Mouse (Mus musculus) liver, adult 2 months (tissue): ENCODE data around the gene Zfp367. TPM values are rescaled to one million over a fixed set of nuclear protein-coding genes. Genes with fewer than 3 reads are reported as not detected.

ENCODE experiments used
- DNase-seq: peaks from one replicate; pipeline ENCODE4 v3.0.0-alpha.2; 2011; ENCODE audit warnings: low read depth, low spot score; ENCODE audit errors: extremely low read depth
- H3K27ac ChIP-seq: fragments of 200-500 bp; replicated peaks from 2 replicates; pipeline ENCODE4 v1.5.1; 2012; ENCODE audit warnings: low read depth, mild to moderate bottlenecking, control low read depth, inconsistent platforms, low read length; ENCODE audit not compliant: insufficient read depth
- H3K27me3 ChIP-seq: fragments of 200-500 bp; 2 replicates; pipeline ENCODE4 v1.6.1; 2012; ENCODE audit warnings: mild to moderate bottlenecking, moderate library complexity, low read length, inconsistent platforms; ENCODE audit not compliant: control insufficient read depth, insufficient read depth
- H3K36me3 ChIP-seq: fragments of 200-500 bp; 2 replicates; pipeline ENCODE4 v1.6.1; 2012; ENCODE audit warnings: low read length, inconsistent platforms; ENCODE audit not compliant: control insufficient read depth, insufficient read depth
- H3K4me1 ChIP-seq: fragments of 200-500 bp; 2 replicates; pipeline ENCODE4 v1.6.1; 2011; ENCODE audit warnings: low read length; ENCODE audit not compliant: control insufficient read depth, insufficient read depth
- H3K4me3 ChIP-seq: fragments of 200-500 bp; 2 replicates; pipeline ENCODE4 v1.5.1; 2011; ENCODE audit warnings: low read depth, mild to moderate bottlenecking, control low read depth, low read length, moderate library complexity; ENCODE audit not compliant: insufficient read depth
- H3K79me2 ChIP-seq: fragments of 200-500 bp; 2 replicates; pipeline ENCODE4 v1.6.1; 2012; ENCODE audit warnings: inconsistent platforms, mild to moderate bottlenecking, low read length, moderate library complexity; ENCODE audit not compliant: control insufficient read depth, insufficient read depth
- H3K9ac ChIP-seq: fragments of 200-500 bp; 2 replicates; pipeline ENCODE4 v1.6.1; 2012; ENCODE audit warnings: low read depth, mild to moderate bottlenecking, control low read depth, inconsistent platforms, low read length
- CTCF ChIP-seq: fragments of 200-500 bp; IDR thresholded peaks from 2 replicates; pipeline ENCODE4 v1.5.1; 2011; ENCODE audit warnings: low read depth, low read length, control low read depth
- POLR2A ChIP-seq: fragments of 200-500 bp; IDR thresholded peaks from 2 replicates; pipeline ENCODE4 v1.6.1; 2011; ENCODE audit warnings: low read length, control low read depth; ENCODE audit not compliant: insufficient read depth; ENCODE audit errors: extremely low read depth
- WGBS: fragments of 180-500 bp; shearing (Covaris S2); methylation state at CpG from one replicate; pipeline ENCODE4 v1.1.7; 2018; 5-methylcytosine and 5-hydroxymethylcytosine counted together
- polyA plus RNA-seq: library from polyadenylated mRNA; depleted of rRNA; stranded (reverse); fragments of >200 nt; gene quantifications from 2 replicates; pipeline ENCODE4 v1.2.3, GENCODE M21; 2012
- total RNA-seq: library from RNA; depleted of rRNA; stranded (reverse); fragments of >200 nt; gene quantifications from 2 replicates; pipeline ENCODE4 v1.2.3, GENCODE M21; 2014

Zfp367 gene
- total and polyA plus RNA-seq, 2 experiments = 4.0 to 21.8 TPM

GRCm38 (mm10) chr13:64180300-64180699 is 27.3 kb upstream of the Zfp367 start:
- no peaks in the 10 kb centered on the region for H3K79me2 ChIP-seq
- 75% methylated on average over 4 of the region's 4 CpGs for WGBS
- peaks cover 40% of the 10 kb centered on the region for H3K4me1 ChIP-seq
- H3K27me3 ChIP-seq = no peaks in the 10 kb centered on the region
- no peak overlapping the region for H3K4me3 ChIP-seq
- H3K9ac ChIP-seq = no peak overlapping the region
- DNase-seq = no peak
- peak overlapping the region; percentile 94 for H3K27ac ChIP-seq
- TF ChIP-seq POLR2A (no peak), CTCF (no peak)
- peaks cover 16% of the 10 kb centered on the region for H3K36me3 ChIP-seq

- Histone ChIP-seq H3K4me1 (peaks cover 34% of the 10 kb centered on the region), H3K4me3 (no peak overlapping the region), H3K27ac (peak overlapping the region; percentile 94), H3K9ac (peak overlapping the region; percentile 65), H3K79me2 (no peaks in the 10 kb centered on the region), H3K36me3 (peaks cover 19% of the 10 kb centered on the region; the same call in 1 of the 2 replicates), H3K27me3 (no peaks in the 10 kb centered on the region)
- DNase-seq = peak; percentile 96
- WGBS = 28% methylated on average over 13 of the region's 13 CpGs
- no peak for TF ChIP-seq CTCF
- TF ChIP-seq POLR2A = no peak
Measured at GRCm38 (mm10) chr13:64178746-64179652, 26.0 kb upstream of the Zfp367 start.

- Histone ChIP-seq H3K36me3 (peaks cover 21% of the 10 kb centered on the region; the same call in 1 of the 2 replicates), H3K4me1 (peaks cover 31% of the 10 kb centered on the region), H3K27me3 (no peaks in the 10 kb centered on the region), H3K27ac (peak overlapping the region; percentile 90), H3K4me3 (no peak overlapping the region), H3K79me2 (no peaks in the 10 kb centered on the region), H3K9ac (no peak overlapping the region)
- WGBS = 77% methylated on average over 7 of the region's 7 CpGs
- TF ChIP-seq POLR2A (no peak), CTCF (no peak)
- no peak for DNase-seq
Measured at GRCm38 (mm10) chr13:64178000-64178399, 25.0 kb upstream of the Zfp367 start.

- Histone ChIP-seq H3K9ac (no peak overlapping the region), H3K27ac (no peak overlapping the region), H3K79me2 (peaks cover 6% of the 10 kb centered on the region; the same call in 1 of the 2 replicates), H3K36me3 (peaks cover 20% of the 10 kb centered on the region), H3K4me3 (no peak overlapping the region), H3K27me3 (no peaks in the 10 kb centered on the region), H3K4me1 (no peaks in the 10 kb centered on the region)
- DNase-seq = no peak
- TF ChIP-seq POLR2A (no peak), CTCF (no peak)
- WGBS = 99% methylated on average over 25 of the region's 25 CpGs
Measured at GRCm38 (mm10) chr13:64169746-64170145, 16.7 kb upstream of the Zfp367 start.

- peak overlapping the region; percentile 1; the same call in 1 of the 2 replicates for H3K27ac ChIP-seq
- peaks cover 13% of the 10 kb centered on the region; the same call in 1 of the 2 replicates for H3K79me2 ChIP-seq
- peak; percentile 50 for DNase-seq
- H3K27me3 ChIP-seq = no peaks in the 10 kb centered on the region
- WGBS = 26% methylated on average over 13 of the region's 13 CpGs
- peak overlapping the region; percentile 92 for H3K9ac ChIP-seq
- peaks cover 2% of the 10 kb centered on the region for H3K36me3 ChIP-seq
- peaks cover 8% of the 10 kb centered on the region for H3K4me1 ChIP-seq
- peak overlapping the region; percentile 86; the same call in 1 of the 2 replicates for H3K4me3 ChIP-seq
- TF ChIP-seq CTCF (no peak), POLR2A (no peak)
Measured at GRCm38 (mm10) chr13:64163147-64163715, 10.2 kb upstream of the Zfp367 start.
